7 mouse cellular contexts compared by ENCODE assay signal in the genomic region with DNA sequence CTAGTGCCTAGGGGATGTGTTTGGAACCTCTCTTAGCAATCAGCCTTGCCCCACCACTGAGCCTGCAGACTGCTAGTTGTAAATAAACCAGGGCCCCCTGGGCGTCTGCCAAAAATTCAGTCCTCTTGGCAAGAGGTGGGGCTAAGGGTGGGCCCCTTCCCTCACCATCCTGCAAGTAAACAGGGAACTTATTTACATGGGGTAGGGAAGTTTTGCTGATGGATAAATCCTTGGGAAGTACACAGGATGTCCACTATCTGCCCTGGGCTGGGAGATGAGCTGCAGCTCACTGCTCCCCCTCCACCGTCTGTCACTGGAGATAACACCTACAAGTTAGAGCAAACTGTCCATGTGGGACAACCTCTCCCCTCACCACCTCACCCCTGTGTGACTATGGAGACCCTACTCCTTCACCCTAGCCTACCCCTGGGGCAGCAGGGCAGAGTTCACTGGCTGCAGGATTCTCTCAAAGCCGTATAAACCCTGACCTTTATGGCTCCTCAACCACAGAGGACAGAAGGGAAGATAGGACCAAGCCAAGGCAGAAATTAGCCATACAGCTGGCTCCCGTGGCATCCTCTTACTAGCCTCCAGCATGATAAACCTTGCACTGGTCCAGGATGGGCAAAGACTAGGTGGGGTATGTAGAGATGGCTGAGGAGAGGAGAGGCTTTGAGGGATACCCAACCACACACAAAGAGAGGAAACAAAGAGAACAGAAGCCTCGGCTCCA. TPM values are rescaled to one million over a fixed set of nuclear protein-coding genes. Genes with fewer than 3 reads are reported as not detected.
A peak's percentile ranks its signal among the peaks of the same experiment; 100 is the strongest.
DNase-seq lines count a peak whose midpoint lies in the region; ATAC-seq and TF ChIP-seq lines count a peak whose summit lies in the region.

No protein-coding gene starts in this region.

- H3K9ac ChIP-seq in ES-Bruce4 (ENCODE audit: low read depth, poor library complexity, severe bottlenecking): no peak overlapping the region
- no peak overlapping the region for H3K9ac ChIP-seq in forebrain, postnatal 0 days

- no peaks in the 10 kb centered on the region for H3K9me3 ChIP-seq in ES-Bruce4 (replicated peaks; ENCODE audit: control insufficient read depth, insufficient read depth, low read length, poor library complexity, severe bottlenecking)
- H3K9me3 ChIP-seq in forebrain, postnatal 0 days (ENCODE audit: low read length): no peaks in the 10 kb centered on the region

- H3K4me1 ChIP-seq in ES-Bruce4 (ENCODE audit: control insufficient read depth, insufficient read depth, low read length): peaks cover 14% of the 10 kb centered on the region
- peaks cover 14% of the 10 kb centered on the region; the same call in 1 of the 2 replicates for H3K4me1 ChIP-seq in forebrain, postnatal 0 days (ENCODE audit: insufficient read depth)
- H3K4me1 ChIP-seq in thymus, adult 2 months (replicated peaks; ENCODE audit: control insufficient read depth, insufficient read depth, low read length): 0 out of 2 replicates have a peak, but pooled peaks cover 6% of the 10 kb centered on the region

- H3K27me3 ChIP-seq in ES-Bruce4 (ENCODE audit: control insufficient read depth, insufficient read depth, low read length, poor library complexity, severe bottlenecking): no peaks in the 10 kb centered on the region
- no peaks in the 10 kb centered on the region for H3K27me3 ChIP-seq in forebrain, postnatal 0 days (ENCODE audit: insufficient read depth, low read length)
- H3K27me3 ChIP-seq in thymus, adult 2 months (ENCODE audit: control insufficient read depth, insufficient read depth, low read length): no peaks in the 10 kb centered on the region

- peak; percentile 23; the same call in 1 of the 2 replicates for ATAC-seq in forebrain, postnatal 0 days

- H3K4me3 ChIP-seq in ES-Bruce4 (ENCODE audit: low read depth, low read length): no peak overlapping the region
- no peak overlapping the region for H3K4me3 ChIP-seq in forebrain, postnatal 0 days (ENCODE audit: low read depth, low read length)
- H3K4me3 ChIP-seq in thymus, adult 2 months (ENCODE audit: control insufficient read depth, insufficient read depth, low read length): no peak overlapping the region

- no peak for TF ChIP-seq POLR2A in ES-Bruce4 (IDR thresholded peaks at IDR 0.05; ENCODE audit: insufficient read depth, low read length)
- no peak for TF ChIP-seq POLR2A in thymus, adult 2 months (IDR thresholded peaks at IDR 0.05; ENCODE audit: control insufficient read depth, extremely low read depth, insufficient read depth, low read length, poor library complexity)

- WGBS in forebrain, postnatal 0 days: 32% methylated on average over 5 of the region's 5 CpGs
- 43% methylated on average over 5 of the region's 5 CpGs for WGBS in thymus, adult 2 months

- H3K27ac ChIP-seq in ES-Bruce4 (ENCODE audit: insufficient read depth, low read length): peak overlapping the region; percentile 51; the same call in 1 of the 2 replicates
- peak overlapping the region; percentile 31 for H3K27ac ChIP-seq in forebrain, postnatal 0 days (ENCODE audit: low read depth, low read length)
- no peak overlapping the region for H3K27ac ChIP-seq in thymus, adult 2 months (ENCODE audit: control insufficient read depth, insufficient read depth, low read length)

- TF ChIP-seq CTCF in ES-Bruce4 (IDR thresholded peaks at IDR 0.05; ENCODE audit: low read depth, low read length): no peak
- no peak for TF ChIP-seq CTCF in forebrain, postnatal 0 days (IDR thresholded peaks at IDR 0.05; ENCODE audit: low read depth)
- no peak for TF ChIP-seq CTCF in thymus, adult 2 months (IDR thresholded peaks at IDR 0.05; ENCODE audit: borderline replicate concordance, control insufficient read depth, extremely low read depth, insufficient read depth, low read length, poor library complexity)

- TF ChIP-seq EP300 in ES-Bruce4 (IDR thresholded peaks at IDR 0.05; ENCODE audit: insufficient read depth, low read depth, low read length): no peak

- no peaks in the 10 kb centered on the region for H3K36me3 ChIP-seq in ES-Bruce4 (ENCODE audit: control insufficient read depth, insufficient read depth, low read length, poor library complexity, severe bottlenecking)
- peaks cover 28% of the 10 kb centered on the region for H3K36me3 ChIP-seq in forebrain, postnatal 0 days (ENCODE audit: insufficient read depth)
- no peaks in the 10 kb centered on the region for H3K36me3 ChIP-seq in thymus, adult 2 months (ENCODE audit: control insufficient read depth, insufficient read depth, low read length)

- DNase-seq in 3T3-L1 (ENCODE audit: low read depth, low spot score): peak; percentile 54
- DNase-seq in forebrain, postnatal 0 days: peak; percentile 63
- peak; percentile 89 for DNase-seq in kidney, postnatal 14 days
- DNase-seq in lung, postnatal 4 days: peak; percentile 81 to 91
- DNase-seq in thymus, postnatal 0 days (ENCODE audit: low spot score): no peak
- DNase-seq in thymus, adult 2 months: no peak

- no peak overlapping the region for H3K4me2 ChIP-seq in forebrain, postnatal 0 days (ENCODE audit: low read depth)

RNA-seq across cellular contexts. Expression of a gene that starts 16.8 kb away (rescaled TPM):
- polyA plus RNA-seq in ES-Bruce4 (2011; ENCODE audit: insufficient read depth, insufficient read length, low read depth, missing spikeins): 11.0 and 11.1 TPM in 2 replicates
- total RNA-seq in forebrain, postnatal 0 days (2014; rRNA removed): 104 TPM in 2 replicates
- polyA plus RNA-seq in forebrain, postnatal 0 days (2015; fragmentation: Nextera tagmentation; extraction: Ambion mirVana): 37.4 and 41.9 TPM in 2 replicates
- polyA plus RNA-seq in thymus, postnatal 0 days (2015; fragmentation: Nextera tagmentation; extraction: Ambion mirVana): 0.74 and 0.86 TPM in 2 replicates
- 4.1 and 5.3 TPM in 2 replicates for polyA plus RNA-seq in thymus, adult 2 months (2012; rRNA removed)

RNA-seq across cellular contexts. Expression of a gene that starts 43.0 kb away (rescaled TPM):
- polyA plus RNA-seq in ES-Bruce4 (2011; ENCODE audit: insufficient read depth, insufficient read length, low read depth, missing spikeins): 19.9 and 22.5 TPM in 2 replicates
- total RNA-seq in forebrain, postnatal 0 days (2014; rRNA removed): 18.3 and 18.9 TPM in 2 replicates
- polyA plus RNA-seq in forebrain, postnatal 0 days (2015; fragmentation: Nextera tagmentation; extraction: Ambion mirVana): 4.8 and 6.0 TPM in 2 replicates
- 4.4 and 4.8 TPM in 2 replicates for polyA plus RNA-seq in thymus, postnatal 0 days (2015; fragmentation: Nextera tagmentation; extraction: Ambion mirVana)
- polyA plus RNA-seq in thymus, adult 2 months (2012; rRNA removed): 6.3 and 6.8 TPM in 2 replicates

RNA-seq across cellular contexts. Expression of a gene that starts 58.4 kb away (rescaled TPM):
- polyA plus RNA-seq in ES-Bruce4 (2011; ENCODE audit: insufficient read depth, insufficient read length, low read depth, missing spikeins): 20.0 and 21.7 TPM in 2 replicates
- total RNA-seq in forebrain, postnatal 0 days (2014; rRNA removed): 4.4 and 4.5 TPM in 2 replicates
- polyA plus RNA-seq in forebrain, postnatal 0 days (2015; fragmentation: Nextera tagmentation; extraction: Ambion mirVana): 4.3 and 6.8 TPM in 2 replicates
- 1.7 and 2.2 TPM in 2 replicates for polyA plus RNA-seq in thymus, postnatal 0 days (2015; fragmentation: Nextera tagmentation; extraction: Ambion mirVana)
- polyA plus RNA-seq in thymus, adult 2 months (2012; rRNA removed): 5.6 and 5.7 TPM in 2 replicates

Comparison
In these comparisons a context has a peak if more than half of its experiments do, and no peak if none do; other contexts are left out.
1. DNase-seq: peak in 3T3-L1 (single experiment), forebrain, postnatal 0 days (single experiment), kidney, postnatal 14 days (single experiment) and lung, postnatal 4 days (2 of 2); none in thymus, postnatal 0 days (single experiment) and thymus, adult 2 months (single experiment).